Mouse (Mus musculus): ENCODE data around the gene Hyal2.

Hyal2 gene

DNA sequence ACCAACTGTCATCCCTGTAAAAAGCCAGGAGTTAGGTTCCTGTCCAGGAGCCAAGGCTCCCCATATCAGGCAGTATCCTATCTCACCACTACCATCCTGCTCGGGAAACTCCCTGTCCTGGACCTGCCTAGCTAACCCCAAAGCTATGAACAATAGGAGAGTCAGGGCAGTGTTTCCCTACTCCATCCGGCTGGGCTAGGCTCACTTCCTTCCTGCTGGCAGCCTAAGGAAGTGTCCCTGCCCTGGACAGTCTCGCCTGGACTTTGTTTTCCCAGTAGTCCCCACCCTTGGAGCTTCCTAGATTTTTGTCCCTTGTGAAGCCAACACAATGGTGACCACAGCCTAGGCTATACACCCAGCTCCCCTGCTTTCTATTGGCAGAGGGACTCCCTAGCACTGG is 890 bp upstream of the Hyal2 start:
- in situ Hi-C loops (cut with MboI, MseI) = loop anchor here (25.0 kb wide), 1 partner anchor 1380 kb away; the partner anchor contains the start of gene Ppm1m

DNA sequence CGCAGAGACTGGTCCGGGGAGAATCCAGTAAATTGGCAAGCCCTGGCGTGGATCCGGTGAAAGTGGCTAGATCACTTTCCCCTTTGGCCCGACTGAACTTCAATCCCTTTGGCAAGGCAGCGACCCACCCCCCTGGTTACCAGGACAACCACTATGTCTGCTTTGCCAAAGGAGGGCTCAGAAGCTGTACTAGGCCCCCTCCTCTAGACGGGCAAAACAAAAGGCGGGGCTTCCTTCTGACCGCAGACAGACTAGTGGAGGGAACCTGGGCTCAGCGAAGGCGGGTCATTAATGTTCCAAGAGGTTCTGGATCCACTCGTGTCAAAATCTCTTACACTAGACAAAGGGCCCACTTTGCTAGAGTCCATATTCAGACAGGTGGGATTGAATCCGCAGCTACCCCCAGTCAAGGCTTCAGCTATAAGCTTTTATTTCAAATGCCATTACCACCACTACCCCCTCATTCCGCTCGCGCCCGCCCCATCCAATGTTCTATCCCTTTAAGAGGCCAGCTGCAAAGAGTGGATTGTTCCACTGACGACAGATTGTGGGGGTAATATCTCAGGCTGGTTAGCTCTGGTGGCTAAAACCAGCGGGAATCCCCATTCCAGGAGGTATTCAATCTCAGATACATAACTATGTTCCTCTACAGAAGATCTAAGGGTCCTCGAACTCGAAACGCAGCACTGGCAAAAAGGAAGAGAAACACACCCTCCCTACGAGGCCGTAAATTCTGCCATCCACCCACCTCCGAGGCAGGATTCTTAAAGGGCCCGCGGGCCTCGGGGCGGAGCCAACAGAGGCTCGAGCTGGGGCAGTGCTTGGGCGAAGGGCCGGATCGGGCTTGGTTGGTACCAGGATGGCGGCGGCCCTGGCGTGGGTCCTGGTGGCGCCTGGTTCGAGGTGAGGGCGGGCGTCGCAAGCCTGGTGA is 851 bp downstream of the Hyal2 start:
- in situ Hi-C loops (cut with MboI, MseI) = loop anchor here (25.0 kb wide), 1 partner anchor 1381 kb away; the partner anchor contains the start of gene Ppm1m

DNA sequence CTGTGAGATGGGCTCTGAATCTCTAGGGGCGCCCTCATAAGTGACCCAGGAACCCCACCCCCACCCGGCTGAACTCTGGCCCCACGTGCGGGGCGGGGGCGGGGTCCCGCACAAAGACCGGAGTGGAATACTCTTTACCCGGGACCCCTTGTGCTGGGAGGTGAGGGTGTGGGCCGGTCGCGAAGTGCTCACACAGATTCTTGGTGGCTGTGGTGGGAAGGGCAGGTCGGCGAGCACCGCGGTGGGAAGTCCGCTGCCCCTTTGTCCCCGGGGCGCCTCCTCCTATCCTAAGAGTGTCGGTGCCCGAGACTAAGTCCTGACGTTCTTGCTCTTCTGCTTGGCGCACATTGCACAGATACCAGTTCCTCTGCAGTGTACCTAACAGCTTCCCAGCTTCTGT is 1.5 kb downstream of the Hyal2 start:
- in situ Hi-C loops (cut with MboI, MseI) = loop anchor here (25.0 kb wide), 1 partner anchor 1382 kb away; the partner anchor contains the start of gene Ppm1m

DNA sequence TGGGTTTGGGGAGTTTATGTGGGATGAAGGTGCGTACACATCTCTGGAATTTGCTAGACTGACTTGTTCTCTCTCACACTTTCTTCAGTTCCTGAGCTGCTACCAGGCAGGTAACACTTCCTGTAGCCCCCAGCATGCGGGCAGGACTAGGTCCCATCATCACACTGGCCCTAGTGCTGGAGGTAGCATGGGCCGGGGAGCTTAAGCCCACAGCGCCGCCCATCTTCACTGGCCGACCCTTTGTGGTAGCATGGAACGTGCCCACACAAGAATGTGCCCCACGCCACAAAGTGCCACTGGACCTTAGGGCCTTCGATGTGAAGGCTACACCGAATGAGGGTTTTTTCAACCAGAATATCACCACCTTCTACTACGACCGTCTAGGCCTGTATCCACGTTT is 2.3 kb downstream of the Hyal2 start:
- in situ Hi-C loops (cut with MboI, MseI) = loop anchor here (25.0 kb wide), 1 partner anchor 1383 kb away; the partner anchor contains the start of gene Ppm1m

DNA sequence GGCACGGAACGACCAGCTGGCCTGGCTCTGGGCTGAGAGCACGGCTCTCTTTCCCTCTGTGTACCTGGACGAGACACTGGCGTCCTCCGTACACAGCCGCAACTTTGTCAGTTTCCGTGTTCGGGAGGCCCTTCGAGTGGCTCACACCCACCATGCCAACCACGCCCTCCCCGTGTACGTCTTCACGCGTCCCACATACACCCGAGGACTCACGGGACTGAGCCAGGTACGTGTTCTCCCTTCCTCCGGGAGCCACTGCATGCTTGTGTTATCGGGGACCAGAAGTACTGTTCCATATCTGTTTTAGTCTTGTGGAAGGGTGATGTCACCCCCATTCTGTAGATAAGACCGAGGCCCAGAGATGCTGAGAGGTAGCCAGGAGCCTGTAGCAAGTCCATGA is 3.1 kb downstream of the Hyal2 start:
- in situ Hi-C loops (cut with MboI, MseI) = loop anchor here (25.0 kb wide), 1 partner anchor 1384 kb away; the partner anchor contains the start of gene Ppm1m

DNA sequence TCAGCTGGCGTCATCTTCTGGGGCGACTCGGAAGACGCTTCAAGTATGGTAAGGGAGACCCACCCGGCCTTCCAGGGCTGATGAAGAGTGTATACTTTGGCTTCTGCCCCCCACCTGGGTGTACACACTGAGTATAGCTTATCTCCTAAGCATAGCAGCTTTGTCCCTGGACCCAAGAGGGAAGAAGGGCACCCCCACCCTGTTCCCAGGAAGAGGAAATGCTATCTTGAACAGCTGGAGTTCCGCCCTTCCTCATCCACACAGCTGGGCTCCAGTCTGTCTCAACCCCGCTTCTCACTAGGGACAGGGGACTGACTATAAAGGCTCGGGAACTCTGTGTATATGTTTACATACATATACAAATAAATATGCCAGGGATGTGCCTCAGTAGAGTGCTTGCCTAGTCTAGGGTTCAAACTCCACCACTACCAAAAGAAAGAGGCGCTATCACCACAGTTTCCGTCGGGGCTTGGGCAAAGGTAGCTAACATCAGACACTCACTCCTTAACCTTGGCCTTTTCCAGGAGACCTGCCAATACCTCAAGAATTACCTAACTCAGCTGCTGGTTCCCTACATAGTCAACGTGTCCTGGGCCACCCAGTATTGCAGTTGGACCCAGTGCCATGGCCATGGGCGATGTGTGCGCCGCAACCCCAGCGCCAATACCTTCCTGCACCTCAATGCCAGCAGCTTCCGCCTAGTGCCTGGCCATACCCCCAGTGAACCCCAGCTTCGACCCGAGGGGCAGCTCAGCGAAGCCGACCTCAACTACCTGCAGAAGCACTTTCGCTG is 4.0 kb downstream of the Hyal2 start:
- in situ Hi-C loops (cut with MboI, MseI) = loop anchor here (25.0 kb wide), 1 partner anchor 1384 kb away; the partner anchor contains the start of gene Ppm1m

DNA sequence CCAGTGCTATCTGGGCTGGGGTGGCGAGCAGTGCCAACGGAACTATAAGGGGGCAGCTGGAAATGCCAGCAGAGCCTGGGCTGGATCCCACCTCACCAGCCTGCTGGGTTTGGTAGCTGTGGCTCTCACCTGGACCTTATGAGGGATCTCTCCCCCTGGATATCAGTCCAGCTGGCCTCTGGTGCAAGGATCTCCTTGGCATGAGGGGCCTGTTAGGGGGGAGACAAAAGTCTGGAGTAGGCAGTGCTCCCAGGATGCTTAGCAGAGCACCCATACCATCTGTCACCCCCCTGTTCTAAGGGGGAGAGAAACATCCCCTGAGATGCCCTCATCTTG is 4.5 kb downstream of the Hyal2 start:
- in situ Hi-C loops (cut with MboI, MseI) = loop anchor here (25.0 kb wide), 1 partner anchor 1385 kb away; the partner anchor contains the start of gene Ppm1m

DNA sequence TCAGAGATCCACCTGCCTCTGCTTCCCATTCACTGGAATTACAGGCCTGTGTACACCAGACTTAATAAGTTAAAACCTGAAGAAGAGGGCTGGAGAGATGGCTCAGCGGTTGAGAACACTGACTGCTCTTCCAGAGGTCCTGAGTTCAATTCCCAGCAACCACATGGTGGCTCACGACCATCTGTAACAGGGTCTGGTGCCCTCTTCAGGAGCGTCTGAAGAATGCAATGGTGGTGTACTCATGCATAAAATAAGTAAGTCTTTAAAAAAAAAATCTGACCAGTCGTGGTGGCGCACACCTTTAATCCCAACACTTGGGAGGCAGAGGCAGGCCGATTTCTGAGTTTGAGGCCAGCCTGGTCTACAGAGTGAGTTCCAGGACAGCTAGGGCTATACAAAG is 6.0 kb downstream of the Hyal2 start:
- in situ Hi-C loops (cut with MboI, MseI) = loop anchor here (25.0 kb wide), 1 partner anchor 1386 kb away; the partner anchor contains the start of gene Ppm1m

DNA sequence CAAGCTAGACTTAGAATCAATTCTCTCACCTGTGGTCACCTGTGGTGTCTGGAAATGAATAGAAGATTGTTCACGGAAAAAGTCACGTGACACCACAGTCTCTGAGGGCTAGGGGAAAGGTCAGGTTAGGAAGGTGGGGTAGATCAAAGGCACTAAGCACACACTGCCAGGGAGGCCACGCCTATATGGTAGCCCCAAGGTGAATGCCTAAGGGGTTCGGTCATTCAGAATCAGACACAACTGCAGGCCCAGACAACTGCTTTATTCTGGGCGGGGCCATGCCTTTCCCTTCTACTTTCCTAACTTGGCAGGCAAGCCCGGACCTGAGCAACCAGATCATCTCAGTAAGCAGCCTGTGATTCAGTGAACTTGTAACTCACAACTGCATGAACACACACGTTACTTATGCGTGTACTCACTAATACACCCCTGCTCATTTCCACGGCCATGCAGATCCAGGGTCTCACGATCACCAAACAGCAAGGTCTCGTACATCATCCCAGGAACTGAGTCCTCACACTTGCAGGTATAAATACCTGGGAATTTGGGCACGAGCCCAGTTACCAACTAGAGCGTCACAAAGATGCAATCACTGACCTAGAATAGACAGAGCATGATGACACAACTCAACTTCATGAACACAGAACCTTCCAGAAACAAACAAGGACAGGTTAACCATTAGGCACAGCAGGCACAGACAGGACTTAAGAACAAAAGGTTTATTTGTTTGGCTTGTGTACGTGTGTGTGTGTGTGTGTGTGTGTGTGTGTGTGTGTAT is 8.0 kb downstream of the Hyal2 start:
- in situ Hi-C loops (cut with MboI, MseI) = no loop called here

DNA sequence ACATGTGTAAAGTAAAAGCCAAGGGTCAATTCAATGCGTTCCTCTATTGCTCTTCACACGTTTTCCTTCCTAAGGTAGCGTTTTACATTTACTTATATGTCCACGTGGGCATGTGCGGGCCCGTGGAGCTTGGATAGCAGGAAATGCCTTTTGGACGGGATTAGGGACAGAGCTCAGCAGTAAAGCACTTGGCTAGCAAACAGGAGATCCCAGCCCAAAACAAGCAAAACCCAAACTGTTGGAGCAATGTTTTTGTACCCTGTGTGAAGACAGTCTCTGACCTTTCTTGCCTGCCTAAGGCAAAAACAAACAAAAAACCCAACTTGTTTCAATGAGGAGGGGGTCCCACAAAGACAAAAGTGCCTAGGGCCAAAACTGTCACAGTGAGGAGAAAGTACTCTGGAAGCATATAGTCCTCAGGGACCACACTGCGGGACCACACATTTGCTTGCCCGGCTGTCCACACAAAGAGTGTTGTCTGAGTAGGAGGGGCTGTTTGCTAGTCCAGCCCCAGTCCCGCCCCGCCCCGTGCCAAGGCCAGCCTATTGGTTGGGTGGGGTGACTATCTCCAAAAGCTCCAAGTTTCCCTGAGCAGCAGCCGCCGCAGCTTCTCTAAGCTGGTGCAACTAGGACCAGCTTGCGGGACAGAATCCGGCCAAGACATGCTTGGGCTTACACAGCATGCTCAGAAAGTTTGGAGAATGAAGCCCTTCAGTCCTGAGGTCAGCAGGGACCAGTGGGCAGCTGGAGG is 8.8 kb downstream of the Hyal2 start, which contains the start of gene Hyal1:
Gene Hyal1 (plus strand): TSS at position 571 of the 751 bp plus-strand sequence.
- in situ Hi-C loops (cut with MboI, MseI) = no loop called here

DNA sequence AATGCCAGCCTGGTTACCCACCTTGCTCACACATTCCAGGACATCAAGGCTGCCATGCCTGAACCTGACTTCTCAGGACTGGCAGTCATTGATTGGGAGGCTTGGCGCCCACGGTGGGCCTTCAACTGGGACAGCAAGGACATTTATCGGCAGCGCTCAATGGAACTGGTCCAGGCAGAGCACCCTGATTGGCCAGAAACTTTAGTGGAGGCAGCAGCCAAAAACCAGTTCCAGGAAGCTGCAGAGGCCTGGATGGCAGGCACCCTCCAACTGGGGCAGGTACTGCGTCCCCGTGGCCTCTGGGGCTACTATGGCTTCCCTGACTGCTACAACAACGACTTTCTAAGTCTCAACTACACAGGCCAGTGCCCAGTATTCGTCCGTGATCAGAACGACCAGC is 10.1 kb downstream of the Hyal2 start:
- in situ Hi-C loops (cut with MboI, MseI) = no loop called here

DNA sequence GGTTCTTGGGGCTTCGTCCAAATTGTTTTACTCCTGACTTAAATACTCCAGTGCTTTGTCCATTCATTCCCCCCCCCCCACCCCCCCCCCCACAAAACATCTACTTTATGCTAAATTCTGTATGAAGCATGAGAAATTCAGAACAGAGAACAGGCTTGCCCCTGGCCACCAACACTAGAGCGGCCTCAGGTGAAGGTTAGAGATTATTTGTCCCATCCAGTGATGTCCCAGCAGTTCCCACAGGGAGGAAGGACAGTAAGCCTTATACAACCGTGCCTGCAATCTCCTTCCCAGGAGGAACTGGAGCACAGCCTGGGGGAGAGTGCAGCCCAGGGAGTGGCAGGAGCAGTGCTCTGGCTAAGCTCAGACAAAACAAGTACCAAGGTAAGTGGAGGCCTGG is 10.8 kb downstream of the Hyal2 start, which contains the start of gene Naa80:
Gene Naa80 (plus strand): TSS at position 301 of the 400 bp plus-strand sequence.
- in situ Hi-C loops (cut with MboI, MseI) = no loop called here

DNA sequence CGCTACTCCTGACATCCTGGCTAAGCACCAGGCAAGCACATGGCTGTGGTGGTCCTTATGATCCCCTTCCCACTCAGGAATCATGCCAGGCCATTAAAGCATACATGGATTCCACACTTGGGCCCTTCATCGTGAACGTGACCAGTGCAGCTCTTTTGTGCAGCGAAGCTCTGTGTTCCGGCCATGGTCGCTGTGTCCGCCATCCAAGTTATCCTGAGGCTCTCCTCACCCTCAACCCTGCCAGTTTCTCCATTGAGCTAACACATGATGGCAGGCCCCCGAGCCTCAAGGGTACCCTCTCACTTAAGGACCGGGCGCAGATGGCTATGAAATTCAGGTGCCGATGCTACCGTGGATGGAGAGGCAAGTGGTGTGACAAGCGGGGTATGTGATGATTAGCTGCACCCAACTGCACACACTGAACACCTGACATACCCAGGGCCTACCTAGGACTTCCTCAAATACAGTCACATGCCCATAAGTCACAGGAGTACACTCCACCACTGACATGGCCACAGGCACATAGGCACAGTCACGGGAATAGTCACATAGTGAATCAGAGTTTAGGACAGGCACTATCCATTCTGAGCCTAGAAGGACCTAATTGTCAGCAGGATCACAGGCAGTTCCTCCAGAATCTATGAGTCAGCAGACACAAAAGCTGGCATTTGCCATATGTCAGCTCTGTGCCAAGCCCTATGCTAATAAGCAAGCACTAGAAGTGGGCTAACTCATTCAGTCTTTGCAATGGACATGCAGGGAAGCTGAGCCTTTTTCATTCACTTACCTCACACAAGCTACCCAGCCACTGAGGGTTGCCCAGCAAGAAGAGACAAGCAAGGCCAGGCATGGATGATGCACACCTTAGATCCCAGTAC is 11.5 kb downstream of the Hyal2 start:
- in situ Hi-C loops (cut with MboI, MseI) = no loop called here

DNA sequence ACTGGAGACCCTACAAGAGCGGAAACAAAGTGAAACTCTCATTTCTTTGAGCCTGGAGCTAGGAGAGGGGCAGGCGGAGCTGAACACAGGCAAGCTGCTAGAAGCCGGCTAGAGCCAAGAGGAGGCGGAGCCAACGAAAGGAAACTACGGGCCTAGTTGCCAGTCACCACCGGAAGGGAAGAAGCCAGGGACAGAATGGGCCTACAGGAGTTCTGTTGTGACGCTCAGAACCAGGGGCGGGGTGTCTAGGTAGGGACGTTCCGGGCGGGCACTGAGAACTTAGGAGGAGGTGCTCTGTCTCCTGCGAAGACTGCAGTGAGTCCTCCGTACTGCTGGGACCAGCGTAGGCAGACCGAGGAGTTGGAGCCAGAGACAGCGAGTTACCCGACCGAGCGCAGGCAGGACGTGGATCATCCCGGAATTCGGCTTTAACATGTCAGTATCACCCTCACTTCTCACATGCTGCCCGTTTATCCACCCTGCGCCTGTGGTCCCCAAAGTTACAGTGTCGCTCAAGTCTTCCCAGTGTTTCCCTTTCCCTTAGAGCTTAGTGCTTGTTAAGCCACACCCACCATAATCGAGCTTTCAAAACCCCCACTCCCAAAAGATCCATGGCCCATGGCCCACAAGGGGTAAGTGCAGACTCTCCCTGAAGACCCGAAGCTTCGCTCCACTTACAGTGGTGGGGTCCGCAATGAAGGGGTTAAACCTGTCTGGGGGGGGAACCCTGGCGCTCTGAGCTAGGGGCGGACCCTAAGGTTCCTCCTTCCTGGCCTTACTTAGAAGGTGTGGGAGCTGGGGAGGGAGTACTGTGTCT is 13.0 kb downstream of the Hyal2 start, which contains the start of gene Hyal3:
Gene Hyal3 (plus strand): TSS at position 318 of the 817 bp plus-strand sequence.
- in situ Hi-C loops (cut with MboI, MseI) = no loop called here

DNA sequence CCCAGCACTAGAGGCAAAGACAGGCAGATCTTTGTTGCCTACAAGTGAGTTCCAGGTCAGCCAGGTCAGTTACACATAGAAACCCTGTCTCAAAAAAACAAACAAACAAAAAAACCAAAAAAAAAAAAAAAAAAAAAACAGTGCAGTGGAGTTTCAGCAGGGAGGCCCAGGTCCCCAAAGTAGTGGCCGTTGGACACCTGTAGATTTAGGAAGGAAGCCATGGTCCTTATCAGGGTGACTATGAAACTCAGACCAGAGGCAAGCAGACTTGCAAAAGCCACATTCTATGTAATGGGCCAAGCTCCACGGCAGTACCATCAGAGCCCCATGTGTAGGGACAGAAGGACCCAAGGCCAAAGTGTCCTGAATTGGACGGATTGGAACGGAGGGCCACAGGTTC is 13.8 kb downstream of the Hyal2 start:
- in situ Hi-C loops (cut with MboI, MseI) = no loop called here

DNA sequence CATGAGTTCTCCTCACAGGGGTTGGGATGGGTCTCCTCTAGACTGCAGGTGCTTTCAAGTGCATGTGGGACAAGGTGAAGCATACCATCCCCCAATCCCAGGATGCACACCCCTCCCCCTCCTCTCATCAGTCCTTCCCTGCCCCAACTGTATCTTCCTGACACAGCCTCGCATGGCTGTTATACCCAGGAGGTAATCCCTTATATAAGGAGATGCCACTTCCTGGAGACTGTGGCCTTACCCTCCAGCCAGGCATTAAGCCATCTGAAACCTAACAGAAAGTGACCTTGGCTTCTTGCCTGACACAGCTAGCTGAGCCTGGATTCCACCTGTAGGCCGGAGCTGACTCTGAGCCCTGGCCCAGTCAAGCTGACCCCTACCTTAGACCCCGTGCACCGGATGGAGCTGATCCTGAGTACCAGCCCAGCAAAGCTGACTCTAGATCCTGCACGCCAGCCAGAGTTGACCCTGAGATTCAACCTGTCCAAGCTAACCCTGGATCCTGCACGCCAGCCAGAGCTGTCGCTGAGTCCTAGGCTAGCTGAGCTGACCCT is 14.8 kb downstream of the Hyal2 start:
- in situ Hi-C loops (cut with MboI, MseI) = no loop called here

DNA sequence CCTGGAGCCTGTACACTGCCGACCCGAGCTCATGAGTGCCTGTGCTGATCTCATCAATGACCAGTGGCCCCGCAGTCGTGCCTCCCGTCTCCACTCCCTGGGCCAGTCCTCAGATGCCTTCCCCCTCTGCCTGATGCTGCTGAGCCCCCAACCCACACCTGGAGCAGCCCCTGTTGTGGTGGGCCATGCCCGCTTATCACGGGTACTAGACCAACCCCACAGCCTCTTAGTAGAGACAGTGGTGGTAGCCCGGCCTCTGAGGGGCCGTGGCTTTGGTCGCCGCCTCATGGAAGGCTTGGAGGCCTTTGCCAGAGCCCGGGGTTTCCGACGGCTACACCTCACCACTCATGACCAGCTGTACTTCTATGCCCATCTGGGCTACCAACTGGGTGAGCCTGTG is 15.4 kb downstream of the Hyal2 start:
- in situ Hi-C loops (cut with MboI, MseI) = no loop called here

DNA sequence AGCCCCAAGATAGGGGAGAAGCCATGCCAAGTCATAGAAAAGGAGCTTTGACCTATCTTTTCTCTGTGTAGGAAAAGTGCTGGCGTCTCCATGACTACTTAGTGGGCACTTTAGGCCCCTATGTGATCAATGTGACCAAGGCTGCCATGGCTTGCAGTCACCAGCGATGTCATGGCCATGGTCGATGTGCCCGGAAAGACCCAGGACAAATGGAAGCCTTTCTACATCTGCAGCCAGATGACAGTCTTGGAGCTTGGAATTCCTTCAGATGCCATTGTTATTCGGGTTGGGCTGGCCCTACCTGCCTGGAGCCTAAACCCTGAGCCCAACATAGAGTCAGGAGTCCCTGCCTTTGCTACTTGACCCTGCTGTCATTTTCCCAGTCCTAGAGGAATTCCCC is 18.8 kb downstream of the Hyal2 start:
- in situ Hi-C loops (cut with MboI, MseI) = no loop called here
